Mouse (Mus musculus): ENCODE results near the gene Cox5b.

Cox5b gene

GRCm38 (mm10) chr1:36690671-36691235, 496 bp upstream of the Cox5b start:
- no peak for DNase-seq (ENCODE audit: low spot score)

DNA sequence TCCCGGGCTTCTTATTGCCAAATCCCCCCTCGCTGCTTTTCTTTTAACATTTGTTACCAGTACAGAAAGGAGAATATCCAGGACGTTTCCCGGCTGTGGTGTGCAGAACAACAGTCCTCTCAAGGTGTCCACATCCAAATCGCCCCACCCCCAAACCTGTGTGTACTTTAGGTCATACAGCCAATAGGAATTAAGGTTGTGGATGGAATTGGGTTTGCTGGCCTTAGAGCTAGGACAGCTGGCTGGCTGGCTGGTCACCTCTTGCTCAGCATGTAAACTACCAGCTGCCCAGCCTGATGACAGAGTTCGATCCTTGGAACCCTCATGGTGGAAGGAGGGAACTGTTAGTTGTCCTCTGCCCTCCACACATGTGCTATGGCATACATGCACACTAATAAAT, 3.6 kb downstream of the Cox5b start:
- no peak for DNase-seq (ENCODE audit: low spot score)

- DNase-seq (ENCODE audit: low spot score), result no peak
Measured at GRCm38 (mm10) chr1:36696411-36696810, 5.2 kb downstream of the Cox5b start.

DNA sequence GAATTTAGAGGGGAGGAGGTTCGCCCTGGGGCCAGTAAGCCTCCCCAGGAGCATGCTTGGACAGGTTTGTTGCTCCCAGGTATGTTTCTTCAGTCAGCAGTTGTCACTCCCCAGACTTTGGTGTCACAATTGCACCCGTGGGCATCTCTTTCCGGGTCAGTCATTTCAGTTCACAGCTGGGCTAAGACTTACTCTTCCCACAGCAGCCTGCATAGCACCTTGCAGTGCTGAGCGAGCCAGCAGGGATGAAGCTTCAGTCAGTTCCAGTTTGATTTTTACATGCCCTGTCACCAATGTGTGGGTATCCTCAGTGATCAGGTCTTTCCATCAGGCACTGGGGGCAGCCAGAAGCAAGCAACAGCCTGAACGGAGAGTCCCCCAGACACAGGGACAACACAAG, 5.8 kb downstream of the Cox5b start:
- no peak for DNase-seq (ENCODE audit: low spot score)

DNA sequence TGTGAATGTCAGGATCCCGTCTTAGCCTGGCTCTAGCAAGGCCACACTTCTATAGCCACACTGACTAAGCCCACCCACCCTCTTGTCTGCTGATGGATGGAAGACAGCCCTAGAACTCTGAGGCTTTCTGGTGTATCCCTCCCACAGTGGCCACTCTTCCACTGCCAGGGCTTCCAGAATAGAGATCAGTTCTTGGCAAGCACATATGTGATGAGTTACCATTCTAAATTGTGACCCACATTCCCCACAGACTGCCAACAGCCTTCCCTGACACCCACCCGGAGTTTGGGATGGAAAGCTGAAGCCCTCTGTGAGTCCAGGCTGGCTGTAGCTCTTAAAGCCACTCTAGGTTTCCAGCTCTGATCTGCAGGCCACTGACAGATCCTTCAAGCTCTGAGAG, 15.9 kb downstream of the Cox5b start:
- DNase-seq (ENCODE audit: low spot score), result no peak

DNA sequence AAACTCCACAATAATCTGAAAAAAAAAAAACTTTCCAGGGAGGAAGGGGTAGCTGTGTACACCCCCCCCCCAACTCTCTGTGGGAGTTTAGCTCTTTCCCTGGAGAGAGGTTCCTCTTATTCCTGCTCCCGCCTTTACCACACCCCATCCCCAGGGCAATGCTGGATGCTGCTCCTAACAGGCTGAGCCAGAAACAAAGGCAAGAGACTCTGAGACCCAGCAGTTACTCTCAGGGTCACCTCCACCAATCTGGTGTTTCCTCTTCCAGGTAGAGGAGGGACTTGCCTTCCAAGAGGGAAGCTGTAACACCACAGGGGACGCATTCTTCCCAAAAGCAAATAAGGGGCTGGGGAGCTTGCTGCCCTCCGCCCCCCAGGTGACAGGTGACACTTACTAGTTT, 16.5 kb downstream of the Cox5b start:
- no peak for DNase-seq (ENCODE audit: low spot score)

DNA sequence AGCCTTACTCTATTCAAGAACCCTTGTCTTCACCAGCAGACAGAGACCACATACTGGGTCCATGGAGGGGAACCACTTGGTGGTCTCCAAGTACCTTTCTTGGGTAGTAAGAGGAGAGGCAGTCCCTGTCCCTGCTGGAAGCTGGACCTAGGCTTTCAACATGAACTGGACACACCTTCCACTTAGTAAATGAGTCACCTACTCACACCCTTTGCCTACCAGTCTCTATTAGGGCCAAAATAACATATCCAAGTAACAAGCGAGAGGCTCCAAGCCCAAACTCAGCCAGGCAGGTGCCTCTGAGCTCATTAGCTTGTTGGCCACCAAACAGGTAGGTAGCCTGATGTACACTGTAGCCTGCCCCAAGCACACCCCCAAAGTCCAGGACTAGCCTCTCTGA, 17.4 kb downstream of the Cox5b start:
- no peak for DNase-seq (ENCODE audit: low spot score)

- no peak for DNase-seq (ENCODE audit: low spot score)
Measured at GRCm38 (mm10) chr1:36709055-36709853, 18.0 kb downstream of the Cox5b start.

DNA sequence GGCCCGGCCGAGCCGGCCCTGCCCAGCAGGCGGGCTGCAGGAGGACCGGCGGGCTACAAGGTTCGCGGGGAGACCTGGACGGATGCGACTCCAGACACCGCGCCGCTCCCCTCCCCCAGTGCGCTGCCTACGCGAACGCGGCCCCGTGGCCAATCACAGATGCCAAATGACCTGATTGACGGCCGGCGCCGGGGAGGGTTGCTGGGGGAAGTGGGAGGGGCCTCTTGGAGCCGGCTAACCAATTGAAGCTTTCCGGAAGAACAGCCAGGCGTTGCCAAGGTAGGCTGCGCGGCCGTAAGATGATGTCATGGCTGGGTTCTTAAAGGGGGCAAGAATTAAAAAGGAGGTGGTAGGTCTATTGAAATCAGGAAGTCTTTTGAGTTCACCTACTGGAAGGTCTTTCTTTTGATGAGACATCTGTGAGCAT, 18.6 kb downstream of the Cox5b start, which contains the start of gene 4933424G06Rik:
Gene 4933424G06Rik, plus strand, starts transcription at position 296 of the 427 bp plus-strand sequence.
- peak; percentile 93 for DNase-seq (ENCODE audit: low spot score)

GRCm38 (mm10) chr1:36711104-36711503, 19.9 kb downstream of the Cox5b start:
- no peak for DNase-seq (ENCODE audit: low spot score)

GRCm38 (mm10) chr1:36714311-36714710, 23.1 kb downstream of the Cox5b start, which contains the start of gene Actr1b:
Gene Actr1b, minus strand, starts transcription at chr1:36714422.
- no peak for DNase-seq (ENCODE audit: low spot score)

DNA sequence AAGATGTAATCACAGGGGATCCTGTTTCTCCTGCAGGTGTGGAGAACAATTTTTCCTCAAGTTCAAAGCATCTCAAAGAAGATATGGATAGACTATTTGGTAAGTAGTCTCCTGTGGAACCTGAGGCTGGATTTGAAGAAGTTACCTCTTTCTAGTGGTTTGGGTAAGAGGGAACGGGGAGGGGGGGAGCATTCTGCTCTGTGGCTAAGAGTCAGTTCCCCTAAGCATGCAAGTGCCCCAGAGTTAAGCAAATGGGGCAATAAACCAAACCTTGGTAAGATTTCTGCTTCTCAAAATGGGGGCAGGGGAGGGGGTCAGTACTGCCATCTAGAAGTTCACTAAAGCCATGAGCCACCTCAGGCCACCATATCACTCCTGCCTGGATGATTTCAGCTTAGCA, 27.5 kb downstream of the Cox5b start:
- DNase-seq (ENCODE audit: low spot score), result no peak

- DNase-seq (ENCODE audit: low spot score), result no peak
Measured at GRCm38 (mm10) chr1:36723146-36724056, 32.2 kb downstream of the Cox5b start.

- DNase-seq (ENCODE audit: low spot score), result no peak
Measured at GRCm38 (mm10) chr1:36724057-36724431, 32.8 kb downstream of the Cox5b start.

GRCm38 (mm10) chr1:36737300-36737699, 46.1 kb downstream of the Cox5b start:
- peak; percentile 36 for DNase-seq (ENCODE audit: low spot score)

DNA sequence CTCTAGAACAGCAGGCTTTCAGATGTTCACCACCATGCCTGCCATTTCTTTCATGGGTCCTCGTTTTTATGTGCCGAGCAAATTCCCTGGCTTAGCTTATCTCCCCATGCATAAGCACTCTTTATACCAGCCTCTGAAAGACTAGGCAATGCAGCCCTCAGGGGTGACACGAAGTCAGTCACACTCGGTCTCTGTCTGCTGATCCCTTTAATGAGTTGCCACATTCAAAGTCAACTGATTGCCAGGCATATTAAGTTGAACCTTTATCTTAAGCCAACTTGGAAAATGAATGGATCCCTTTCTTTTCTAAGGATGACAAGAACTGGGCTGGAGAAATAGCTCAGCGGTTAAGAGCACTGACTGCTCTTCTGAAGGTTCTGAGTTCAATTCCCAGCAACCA, 48.0 kb downstream of the Cox5b start:
- no peak for DNase-seq (ENCODE audit: low spot score)

GRCm38 (mm10) chr1:36743046-36743445, 51.8 kb downstream of the Cox5b start:
- no peak for DNase-seq (ENCODE audit: low spot score)
